Mouse (Mus musculus): ENCODE data around the gene Capn15.
A peak's percentile ranks its signal among the peaks of the same experiment; 100 is the strongest.

Gene Capn15

GRCm38 (mm10) chr17:25953161-25953560 is 32.4 kb downstream of the Capn15 start:
- DNase-seq: peak; percentile 90

- DNase-seq: peak; percentile 82
Measured at GRCm38 (mm10) chr17:25951803-25952623, 33.6 kb downstream of the Capn15 start, which contains the start of gene A930017K11Rik. A930017K11Rik (minus strand) TSS chr17:25952565.

DNA sequence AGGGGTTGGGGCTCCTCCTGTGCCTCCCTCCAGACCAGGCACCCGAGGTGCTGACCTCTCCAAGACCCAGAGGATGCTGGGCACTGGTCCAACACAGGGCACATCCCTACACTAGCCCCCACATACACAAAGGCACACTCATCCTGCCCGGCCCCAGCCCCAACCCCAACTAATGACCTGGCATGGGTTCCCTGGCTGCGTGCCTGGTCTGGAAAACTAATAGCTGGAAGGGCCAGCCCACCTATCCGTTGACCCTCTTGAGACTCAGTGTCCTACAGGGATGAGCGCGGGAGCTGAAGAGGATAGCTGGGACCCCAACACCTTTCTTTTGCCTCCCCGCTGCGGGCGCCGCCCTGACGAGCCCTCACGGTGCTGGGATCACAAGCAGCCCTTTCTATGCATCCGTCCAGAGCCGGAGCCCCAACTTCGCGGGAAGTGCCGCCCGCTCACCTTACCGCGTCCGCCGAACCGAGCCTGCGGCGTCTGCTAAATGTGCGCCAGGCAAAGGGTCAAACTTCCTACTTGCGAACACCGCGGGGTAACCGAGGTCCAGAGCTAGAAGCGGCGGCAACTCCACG is 34.3 kb downstream of the Capn15 start:
- no peak for DNase-seq

GRCm38 (mm10) chr17:25950706-25951105 is 34.9 kb downstream of the Capn15 start:
- peak; percentile 69 for DNase-seq

DNA sequence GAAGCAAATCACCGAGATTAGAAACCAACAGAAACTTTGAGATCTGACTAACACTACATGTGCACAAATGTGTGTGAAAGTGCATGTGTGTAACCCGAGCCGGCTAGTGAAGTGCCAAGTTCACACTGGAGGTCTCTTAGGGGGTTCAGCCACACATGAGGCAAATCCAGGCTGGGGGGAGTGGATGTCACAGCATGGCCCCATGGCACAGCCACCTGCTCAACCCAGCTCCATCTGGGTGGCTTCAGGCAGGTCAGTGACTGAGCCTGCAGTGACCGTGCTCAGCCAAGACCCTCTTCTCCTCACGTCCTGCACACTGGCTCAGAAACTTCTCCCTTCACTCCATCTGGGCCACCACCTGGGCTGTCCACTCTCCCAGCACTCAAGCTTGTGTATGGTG is 35.6 kb downstream of the Capn15 start:
- peak; percentile 71 for DNase-seq

DNA sequence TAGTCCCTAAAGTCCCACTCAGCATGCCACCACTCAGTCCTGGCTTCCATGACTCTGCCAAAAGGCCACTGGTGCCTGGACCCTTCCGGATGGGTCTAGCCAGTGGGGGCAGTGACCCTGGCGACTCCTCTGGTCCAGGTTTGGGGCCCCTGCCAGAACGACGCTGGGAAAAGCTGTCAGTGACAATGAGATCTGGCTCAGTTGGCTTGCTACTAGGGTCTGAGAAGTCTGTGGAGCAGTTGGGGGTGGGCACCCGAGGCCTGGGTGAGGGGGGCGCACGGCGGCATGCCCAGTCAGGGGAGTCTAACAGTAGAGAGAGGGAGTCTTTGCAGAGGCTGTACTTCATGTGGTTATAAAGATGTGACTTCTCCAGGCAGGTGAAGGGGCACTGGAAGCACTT is 37.5 kb downstream of the Capn15 start:
- DNase-seq: peak; percentile 58

DNA sequence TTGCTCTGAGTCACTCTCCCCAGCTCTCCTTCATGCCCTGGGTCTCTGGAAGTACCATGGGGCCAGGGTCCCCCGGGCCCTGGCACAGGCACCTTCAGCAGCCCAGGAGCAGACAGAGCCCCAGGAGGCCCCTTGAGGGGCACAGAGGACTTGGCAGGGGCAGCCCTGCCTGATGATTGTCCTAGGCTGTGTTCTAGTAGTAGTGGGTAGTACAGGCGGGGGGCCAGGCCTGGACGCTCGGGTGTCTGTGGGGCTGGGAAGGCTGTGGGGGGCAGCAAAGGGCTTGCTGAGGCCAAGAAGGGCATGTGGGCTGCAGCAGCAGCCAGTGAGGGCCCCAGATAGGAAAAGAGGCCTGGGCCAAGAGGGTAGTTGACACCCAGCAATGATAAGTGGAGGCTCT is 38.0 kb downstream of the Capn15 start:
- DNase-seq: peak; percentile 36

- DNase-seq: peak; percentile 48
Measured at GRCm38 (mm10) chr17:25946891-25947290, 38.7 kb downstream of the Capn15 start.

DNA sequence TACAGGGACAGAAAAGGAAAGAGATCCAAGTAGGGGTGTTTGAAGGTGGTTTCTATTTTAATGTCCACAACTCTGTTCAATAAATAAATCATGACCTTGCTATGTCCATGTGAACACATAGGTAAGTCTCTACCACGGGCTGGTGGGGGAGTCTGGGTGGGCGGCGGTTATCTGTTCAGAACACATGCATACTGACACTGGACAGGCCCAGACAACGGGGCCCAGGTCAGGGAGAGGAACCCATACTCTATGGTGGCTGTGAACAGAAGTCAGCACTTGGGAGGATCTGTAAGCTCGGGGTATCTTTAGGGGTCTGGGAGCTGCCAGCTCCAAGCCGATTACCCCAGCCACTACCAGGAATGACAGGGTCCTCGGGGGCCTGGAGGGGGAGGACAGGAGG is 39.2 kb downstream of the Capn15 start:
- no peak for DNase-seq

GRCm38 (mm10) chr17:25945517-25946155 is 40.0 kb downstream of the Capn15 start:
- DNase-seq: no peak

DNA sequence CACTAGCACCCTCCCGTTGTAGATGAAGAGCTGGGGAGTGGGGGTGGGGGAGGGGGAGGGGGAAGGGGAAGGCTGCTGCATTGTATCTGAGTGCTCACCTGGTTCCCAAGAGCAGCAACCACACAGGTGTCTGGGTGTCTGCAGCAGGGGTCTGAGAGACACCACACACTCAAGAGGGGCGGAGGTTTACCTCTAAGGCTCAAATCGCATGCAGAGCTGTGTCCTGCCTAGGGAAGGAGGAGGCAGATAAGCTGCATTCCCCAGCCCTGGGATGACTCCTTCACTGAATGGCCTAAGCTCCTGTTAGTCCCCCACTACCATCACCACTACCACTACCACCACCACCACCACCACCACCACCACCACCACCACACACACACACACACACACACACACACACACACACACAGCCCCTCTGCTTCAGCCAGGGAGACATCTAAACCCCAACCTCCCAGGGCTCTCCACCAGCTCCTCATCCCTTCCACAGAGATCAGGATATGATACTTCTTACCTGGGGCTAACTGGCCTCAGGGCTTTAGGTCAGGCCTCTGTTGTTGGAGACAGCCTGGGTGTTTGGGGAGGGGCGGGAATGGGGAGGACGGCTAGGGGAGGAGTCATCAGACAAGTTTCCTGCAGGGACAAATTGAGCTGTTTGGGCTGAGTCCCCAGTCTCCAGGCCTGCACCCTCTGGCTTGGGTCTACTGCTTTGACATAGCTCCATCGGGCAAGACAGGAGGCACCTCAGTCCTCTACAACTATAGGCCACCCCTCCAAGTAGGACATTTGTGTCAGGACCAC is 41.0 kb downstream of the Capn15 start, which contains the start of the genes Pigq and Nhlrc4:
Pigq (minus strand) TSS at position 571 of the 798 bp plus-strand sequence.
Nhlrc4 (minus strand) TSS at position 596 of the 798 bp plus-strand sequence.
- no peak for DNase-seq

GRCm38 (mm10) chr17:25943769-25944168 is 41.8 kb downstream of the Capn15 start:
- DNase-seq: no peak

- DNase-seq: no peak
Measured at GRCm38 (mm10) chr17:25943221-25943620, 42.4 kb downstream of the Capn15 start.

GRCm38 (mm10) chr17:25942597-25943151 is 42.9 kb downstream of the Capn15 start:
- DNase-seq: peak; percentile 59

GRCm38 (mm10) chr17:25941511-25942241 is 43.9 kb downstream of the Capn15 start:
- peak; percentile 78 for DNase-seq

- DNase-seq: no peak
Measured at GRCm38 (mm10) chr17:25934526-25934925, 51.1 kb downstream of the Capn15 start.

DNA sequence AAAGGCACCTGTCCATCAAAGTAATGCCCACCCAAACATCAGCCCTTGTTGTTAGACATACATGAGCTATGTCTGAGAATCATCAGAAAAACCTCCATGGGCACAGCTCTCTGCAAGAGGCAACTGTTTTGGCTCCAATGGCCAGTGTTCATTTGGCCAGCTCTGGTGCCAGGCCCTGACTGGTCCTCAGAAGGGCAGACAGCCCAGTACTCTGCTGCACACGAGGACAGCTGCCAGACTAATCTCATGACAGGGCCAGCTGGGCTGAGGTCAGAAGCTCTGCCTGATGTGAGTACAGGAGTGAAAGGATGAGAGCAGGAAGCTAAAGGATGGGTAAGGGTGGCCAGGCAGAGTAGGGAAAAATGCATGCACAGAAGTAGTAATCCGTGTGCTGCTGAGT is 60.2 kb downstream of the Capn15 start:
- DNase-seq: peak; percentile 63

GRCm38 (mm10) chr17:25922120-25922519 is 63.5 kb downstream of the Capn15 start:
- DNase-seq: peak; percentile 64

GRCm38 (mm10) chr17:25919786-25920642 is 65.6 kb downstream of the Capn15 start:
- peak; percentile 100 for DNase-seq

GRCm38 (mm10) chr17:25919144-25919785 is 66.3 kb downstream of the Capn15 start, which contains the start of gene Rab40c:
Rab40c (minus strand) TSS chr17:25919727.
- no peak for DNase-seq

Data from cerebellum, adult 9-11 months (tissue).